Mouse (Mus musculus): ENCODE data around the gene Atp6v1g3.

GRCm38 (mm10) chr1:138245103-138245502 is 28.4 kb upstream of the Atp6v1g3 start:
- no peak for TF ChIP-seq CTCF (IDR thresholded peaks at IDR 0.05)
- no peak for TF ChIP-seq EP300 (IDR thresholded peaks at IDR 0.05; ENCODE audit: insufficient read depth, low read depth, low read length)
